Mouse (Mus musculus): Measurements from ENCODE around the gene Snip1. TPM values are rescaled to one million over a fixed set of nuclear protein-coding genes. Genes with fewer than 3 reads are reported as not detected.

The Snip1 gene
- 10.3 and 11.0 TPM in 2 replicates for polyA plus RNA-seq (2012; rRNA removed)

DNA sequence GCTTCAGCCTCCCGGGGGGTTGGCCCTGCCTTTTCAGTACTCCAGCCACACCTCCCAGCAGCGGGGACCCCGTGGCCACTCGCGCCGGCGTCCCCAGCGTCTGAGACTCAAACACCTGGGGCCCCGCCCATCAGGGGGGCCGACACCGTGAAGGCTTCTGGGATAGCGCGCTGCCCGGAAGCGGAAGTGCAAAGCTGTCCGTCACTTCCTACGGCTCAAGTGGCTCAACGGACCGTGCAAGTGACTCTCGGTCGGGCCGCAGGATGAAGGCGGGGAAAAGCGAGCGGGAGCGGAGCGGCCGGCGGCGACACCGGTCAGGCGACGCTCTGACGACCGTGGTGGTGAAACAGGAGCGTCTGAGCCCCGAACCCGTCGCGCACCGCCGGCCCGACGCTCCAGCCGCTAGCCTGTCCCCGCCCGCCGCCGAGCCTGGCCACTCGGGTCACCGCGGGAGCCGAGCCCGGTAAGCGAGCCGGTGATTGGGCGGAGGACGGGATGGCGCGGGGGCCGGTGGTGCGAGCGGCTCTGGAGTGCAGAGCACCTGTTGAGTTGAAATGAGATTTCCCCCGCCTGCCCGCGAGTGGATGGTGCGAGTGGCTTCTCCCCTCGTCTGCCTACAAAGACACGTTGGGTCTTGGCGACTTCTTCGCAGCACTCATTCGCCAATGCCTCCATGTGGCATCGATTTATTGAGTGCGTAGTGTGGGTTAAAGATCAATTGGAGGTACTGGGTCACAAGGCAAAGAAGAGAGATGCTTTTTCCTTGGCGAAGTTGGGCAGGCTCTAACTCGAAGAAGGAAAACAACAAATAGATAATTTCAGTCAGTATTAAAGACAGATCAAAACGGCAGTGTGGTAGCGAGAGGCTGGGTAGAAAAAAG, at the start of gene Snip1:
Gene Snip1 (plus strand): TSS at position 183 of the 881 bp plus-strand sequence.
- TF ChIP-seq POLR2A (IDR thresholded peaks at IDR 0.05; ENCODE audit: extremely low read depth, insufficient read depth, low read length) (peak; percentile 62), CTCF (IDR thresholded peaks at IDR 0.05; ENCODE audit: extremely low read depth, insufficient read depth, low read length) (no peak)
- H3K27ac ChIP-seq (ENCODE audit: insufficient read depth, low read length): no peak within 1 kb of the TSS
- peak within 1 kb of the TSS; percentile 85 for H3K4me3 ChIP-seq (ENCODE audit: insufficient read depth, low read length)
- H3K4me1 ChIP-seq (ENCODE audit: control insufficient read depth, insufficient read depth, low read length): peaks cover 5% of the 10 kb centered on the region; the same call in 1 of the 2 replicates

DNA sequence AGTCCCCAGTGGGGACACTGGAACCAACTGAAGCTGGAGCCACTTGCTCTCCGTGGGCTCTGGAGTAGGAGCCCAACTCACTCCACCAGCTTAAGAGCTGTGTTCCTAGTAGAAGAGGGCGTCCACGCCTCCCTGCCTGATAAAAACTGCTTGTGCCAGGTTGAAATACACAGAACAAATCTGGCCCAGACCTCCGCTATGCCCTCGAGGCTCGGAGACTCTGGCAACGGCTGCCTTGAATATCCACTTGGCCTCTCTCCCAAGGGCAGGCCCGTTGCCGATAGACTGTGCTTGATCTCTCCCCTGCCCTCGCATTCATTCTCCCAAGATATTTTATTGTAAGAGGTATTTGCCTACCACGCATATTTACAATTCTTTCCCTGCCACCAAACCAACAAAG, 49.0 kb upstream of the Snip1 start:
- Histone ChIP-seq H3K4me1 (ENCODE audit: control insufficient read depth, insufficient read depth, low read length) (no peaks in the 10 kb centered on the region), H3K27ac (ENCODE audit: insufficient read depth, low read length) (no peak overlapping the region), H3K4me3 (ENCODE audit: insufficient read depth, low read length) (no peak overlapping the region)
- TF ChIP-seq POLR2A (IDR thresholded peaks at IDR 0.05; ENCODE audit: extremely low read depth, insufficient read depth, low read length) (no peak), CTCF (IDR thresholded peaks at IDR 0.05; ENCODE audit: extremely low read depth, insufficient read depth, low read length) (no peak)

DNA sequence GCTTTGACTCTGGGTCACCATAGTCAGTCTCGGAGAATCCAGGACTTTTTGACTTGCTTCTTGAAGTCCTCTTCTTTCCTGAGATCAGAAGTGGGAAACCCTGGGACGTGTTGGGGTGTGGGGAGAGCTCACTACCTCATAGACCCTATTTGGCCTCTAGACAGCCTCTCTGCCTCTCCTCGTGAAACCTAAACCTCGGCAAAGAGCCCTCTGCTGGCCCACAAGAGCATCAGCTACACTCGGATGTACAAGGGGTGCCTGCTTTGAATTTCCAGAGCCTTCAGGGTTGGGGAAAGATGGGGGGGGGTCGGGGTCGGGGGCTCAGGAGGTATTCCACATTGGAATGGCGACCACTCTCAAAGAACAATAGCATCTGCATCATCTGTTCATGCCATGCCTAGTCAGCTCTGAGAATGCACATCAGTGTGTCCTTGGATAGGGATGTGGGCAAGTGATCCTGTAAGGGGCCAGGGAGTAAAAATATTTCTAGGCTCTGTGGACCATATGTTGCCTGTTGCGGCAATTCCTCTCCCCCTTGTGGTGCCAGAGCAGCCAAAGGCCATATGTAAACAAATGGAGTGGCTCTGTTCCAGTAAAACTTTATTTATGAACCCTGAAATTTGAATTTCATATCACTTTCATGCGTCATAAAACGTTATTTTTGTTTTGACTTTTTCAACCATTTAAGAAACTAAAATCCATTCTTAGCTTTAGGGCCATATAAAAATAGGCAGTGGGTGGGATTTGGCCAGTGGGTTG, 45.5 kb upstream of the Snip1 start:
- no peaks in the 10 kb centered on the region for H3K4me1 ChIP-seq (ENCODE audit: control insufficient read depth, insufficient read depth, low read length)
- H3K27ac ChIP-seq (ENCODE audit: insufficient read depth, low read length): no peak overlapping the region
- H3K4me3 ChIP-seq (ENCODE audit: insufficient read depth, low read length): no peak overlapping the region
- TF ChIP-seq POLR2A (IDR thresholded peaks at IDR 0.05; ENCODE audit: extremely low read depth, insufficient read depth, low read length) (no peak), CTCF (IDR thresholded peaks at IDR 0.05; ENCODE audit: extremely low read depth, insufficient read depth, low read length) (peak; percentile 28; the same call in 1 of the 2 replicates)

DNA sequence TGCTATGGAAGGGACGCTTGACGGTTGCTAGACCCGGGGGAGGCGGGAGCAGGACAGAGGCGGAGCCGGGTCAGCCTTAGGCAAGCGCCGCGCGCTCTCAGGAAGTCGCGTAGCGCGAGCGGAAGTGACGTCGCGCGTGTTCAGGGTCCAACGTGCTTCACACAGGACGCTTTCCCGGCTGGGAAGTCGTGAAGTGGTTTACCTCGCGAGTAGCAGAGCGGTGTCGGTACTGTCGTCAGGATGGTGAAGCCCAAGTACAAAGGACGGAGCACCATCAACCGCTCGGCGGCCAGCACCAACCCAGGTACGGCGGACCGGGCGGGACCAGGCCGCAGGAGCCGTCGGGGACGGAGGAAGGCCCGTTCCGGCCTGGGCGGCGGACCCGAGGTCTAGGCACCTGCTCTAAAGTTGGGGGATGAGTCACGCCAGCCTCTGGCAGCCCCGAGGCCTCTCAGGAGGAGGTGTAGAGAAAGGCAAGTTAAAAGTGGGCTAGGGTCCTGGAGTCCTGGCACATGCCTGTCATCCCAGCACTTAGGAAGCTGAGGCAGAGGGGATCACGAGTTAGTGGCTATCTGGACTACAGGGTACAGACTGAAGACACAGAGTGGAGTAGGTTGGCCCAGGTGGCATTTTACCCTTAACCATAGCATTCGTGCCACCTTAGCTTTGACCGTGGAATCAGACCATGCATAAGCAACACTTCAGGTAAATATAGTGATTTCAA, 36.4 kb upstream of the Snip1 start:
- Histone ChIP-seq H3K4me3 (ENCODE audit: insufficient read depth, low read length) (peak overlapping the region; percentile 72), H3K4me1 (ENCODE audit: control insufficient read depth, insufficient read depth, low read length) (peaks cover 1% of the 10 kb centered on the region; the same call in 1 of the 2 replicates), H3K27ac (ENCODE audit: insufficient read depth, low read length) (no peak overlapping the region)
- TF ChIP-seq CTCF (IDR thresholded peaks at IDR 0.05; ENCODE audit: extremely low read depth, insufficient read depth, low read length): no peak
- peak; percentile 92 for TF ChIP-seq POLR2A (IDR thresholded peaks at IDR 0.05; ENCODE audit: extremely low read depth, insufficient read depth, low read length)

DNA sequence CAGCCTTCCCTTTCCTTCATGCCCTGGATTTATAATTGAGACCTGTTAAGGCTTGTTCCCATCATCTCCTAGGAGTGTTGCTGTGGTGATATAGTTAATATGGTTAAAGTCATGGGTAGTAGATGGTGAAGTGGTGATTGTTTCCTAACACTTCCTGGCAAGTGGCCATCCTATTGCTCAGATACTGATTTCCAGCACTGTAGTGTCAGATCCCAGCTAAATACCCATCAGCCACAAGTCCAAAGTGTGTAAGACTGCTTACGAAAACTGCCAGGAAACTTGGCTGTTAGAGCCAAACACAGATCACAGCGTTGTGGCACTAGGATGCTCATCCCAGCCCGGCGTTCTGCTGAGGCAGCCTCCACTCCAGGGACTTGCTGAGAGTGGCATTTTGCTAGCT, 32.1 kb upstream of the Snip1 start:
- Histone ChIP-seq H3K27ac (ENCODE audit: insufficient read depth, low read length) (no peak overlapping the region), H3K4me1 (ENCODE audit: control insufficient read depth, insufficient read depth, low read length) (peaks cover 1% of the 10 kb centered on the region; the same call in 1 of the 2 replicates), H3K4me3 (ENCODE audit: insufficient read depth, low read length) (no peak overlapping the region)
- TF ChIP-seq POLR2A (IDR thresholded peaks at IDR 0.05; ENCODE audit: extremely low read depth, insufficient read depth, low read length): no peak
- TF ChIP-seq CTCF (IDR thresholded peaks at IDR 0.05; ENCODE audit: extremely low read depth, insufficient read depth, low read length): no peak

DNA sequence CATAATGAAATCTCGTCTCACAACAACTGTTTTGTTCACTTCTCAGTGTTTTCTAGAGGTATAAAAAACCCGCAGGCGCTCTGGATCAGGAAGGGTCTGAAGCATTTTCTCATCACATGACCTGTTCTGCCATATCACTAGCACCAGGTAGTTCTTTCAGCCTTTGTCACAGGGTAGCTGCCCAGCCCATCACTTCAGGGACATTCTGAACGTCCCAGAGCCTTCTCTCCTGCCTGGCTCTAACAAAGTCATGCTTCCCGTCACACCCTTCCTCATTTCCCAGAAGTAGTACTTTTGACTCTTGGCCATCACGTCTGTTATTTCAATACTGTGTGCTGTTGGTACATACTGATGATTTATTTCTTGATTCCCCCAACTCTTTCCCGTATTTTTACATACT, 22.0 kb upstream of the Snip1 start:
- Histone ChIP-seq H3K4me1 (ENCODE audit: control insufficient read depth, insufficient read depth, low read length) (no peaks in the 10 kb centered on the region), H3K4me3 (ENCODE audit: insufficient read depth, low read length) (no peak overlapping the region), H3K27ac (ENCODE audit: insufficient read depth, low read length) (no peak overlapping the region)
- no peak for TF ChIP-seq CTCF (IDR thresholded peaks at IDR 0.05; ENCODE audit: extremely low read depth, insufficient read depth, low read length)
- no peak for TF ChIP-seq POLR2A (IDR thresholded peaks at IDR 0.05; ENCODE audit: extremely low read depth, insufficient read depth, low read length)

DNA sequence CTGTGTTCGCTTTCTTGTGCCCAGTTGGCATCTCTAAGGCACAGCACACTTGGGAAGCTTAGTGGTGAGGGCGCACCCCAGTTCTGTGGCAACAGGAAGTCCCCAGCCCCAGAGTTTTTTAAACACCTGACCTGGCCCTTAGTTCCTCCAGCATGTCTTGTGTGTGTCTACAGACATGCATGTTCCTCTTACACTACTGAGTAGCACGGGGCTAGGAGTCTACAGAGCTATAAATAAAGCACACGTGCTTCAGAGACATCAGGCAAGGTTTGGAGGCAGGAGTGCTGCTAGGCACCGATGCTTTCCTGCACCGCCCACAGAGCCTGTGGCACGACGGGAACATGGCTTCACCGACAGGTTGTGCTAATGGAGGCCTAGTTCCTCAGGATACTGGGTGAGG, 11.1 kb upstream of the Snip1 start:
- no peak for TF ChIP-seq POLR2A (IDR thresholded peaks at IDR 0.05; ENCODE audit: extremely low read depth, insufficient read depth, low read length)
- no peak for TF ChIP-seq CTCF (IDR thresholded peaks at IDR 0.05; ENCODE audit: extremely low read depth, insufficient read depth, low read length)

DNA sequence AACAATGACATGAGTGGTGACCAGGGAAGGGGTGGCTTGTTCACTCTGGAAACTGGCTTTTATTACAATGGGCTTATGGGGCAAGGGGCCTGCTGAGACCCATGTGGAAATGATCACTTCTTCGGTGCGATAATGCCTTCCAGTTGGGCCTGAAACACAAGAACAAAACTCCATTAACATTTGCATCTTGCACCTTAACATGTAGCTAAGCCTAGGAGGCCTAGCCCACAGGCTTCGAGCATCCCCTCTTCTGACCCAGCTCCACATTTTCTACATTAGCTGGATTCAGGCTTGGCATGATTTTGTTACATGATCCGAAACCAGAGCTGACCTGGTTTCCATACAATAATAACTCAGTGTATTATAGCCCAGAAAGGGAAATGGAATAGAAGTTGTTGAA, 10.0 kb upstream of the Snip1 start:
- Histone ChIP-seq H3K4me1 (ENCODE audit: control insufficient read depth, insufficient read depth, low read length) (no peaks in the 10 kb centered on the region), H3K27ac (ENCODE audit: insufficient read depth, low read length) (no peak overlapping the region), H3K4me3 (ENCODE audit: insufficient read depth, low read length) (no peak overlapping the region)
- TF ChIP-seq POLR2A (IDR thresholded peaks at IDR 0.05; ENCODE audit: extremely low read depth, insufficient read depth, low read length) (no peak), CTCF (IDR thresholded peaks at IDR 0.05; ENCODE audit: extremely low read depth, insufficient read depth, low read length) (no peak)

More for the DNA sequence above, 11.1 kb upstream of the Snip1 start:
- no peak overlapping the region for H3K27ac ChIP-seq (ENCODE audit: insufficient read depth, low read length)
- H3K4me1 ChIP-seq (ENCODE audit: control insufficient read depth, insufficient read depth, low read length): no peaks in the 10 kb centered on the region
- no peak overlapping the region for H3K4me3 ChIP-seq (ENCODE audit: insufficient read depth, low read length)

DNA sequence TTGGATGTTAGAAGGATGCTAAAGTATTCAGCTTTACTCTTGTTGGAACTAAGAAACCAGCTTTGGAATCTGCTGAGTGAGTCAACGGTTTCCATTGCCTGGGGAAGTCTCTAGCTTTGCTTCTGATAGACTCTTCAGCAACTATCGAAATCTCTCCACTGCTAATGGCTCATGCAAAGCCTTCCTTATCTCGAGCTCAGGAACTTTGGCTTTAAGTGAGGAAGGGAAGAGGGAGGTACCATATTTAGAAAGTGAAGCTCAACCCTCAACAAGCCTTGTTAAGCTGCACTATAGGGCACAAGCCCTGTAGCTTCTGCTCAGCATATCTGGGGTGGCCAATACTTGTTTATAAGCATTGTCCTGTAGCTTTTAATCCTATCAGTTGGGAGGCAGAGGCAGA, 9.2 kb upstream of the Snip1 start:
- no peak overlapping the region for H3K27ac ChIP-seq (ENCODE audit: insufficient read depth, low read length)
- H3K4me3 ChIP-seq (ENCODE audit: insufficient read depth, low read length): no peak overlapping the region
- no peak for TF ChIP-seq POLR2A (IDR thresholded peaks at IDR 0.05; ENCODE audit: extremely low read depth, insufficient read depth, low read length)
- TF ChIP-seq CTCF (IDR thresholded peaks at IDR 0.05; ENCODE audit: extremely low read depth, insufficient read depth, low read length): no peak
- H3K4me1 ChIP-seq (ENCODE audit: control insufficient read depth, insufficient read depth, low read length): no peaks in the 10 kb centered on the region
